15 mouse cellular contexts compared by ENCODE assay signal in genomic region chr15:5693810-5694209, GRCm38 (mm10).
"Had no signal": no experiment of that assay in that cellular context is flagged by ENCODE, and none has a peak within 500 bp of the region (broad histone marks: within the 10 kb centered on the region; RNA-seq: fewer than 3 reads in every experiment).

No protein-coding gene starts in this region.

- H3K9me3 ChIP-seq: neural tube, embryonic 13.5 days; neural tube, embryonic 15.5 days; stomach, embryonic 15.5 days had no signal

- H3K9ac ChIP-seq: neural tube, embryonic 13.5 days; neural tube, embryonic 15.5 days; stomach, embryonic 15.5 days had no signal

- H3K36me3 ChIP-seq: neural tube, embryonic 13.5 days; neural tube, embryonic 15.5 days; stomach, embryonic 15.5 days had no signal

- H3K27me3 ChIP-seq: neural tube, embryonic 13.5 days; neural tube, embryonic 15.5 days; stomach, embryonic 15.5 days had no signal

- H3K4me2 ChIP-seq: neural tube, embryonic 13.5 days; neural tube, embryonic 15.5 days; stomach, embryonic 15.5 days had no signal

- DNase-seq: retina, postnatal 1 day; right cerebral cortex, adult 18-20 months; right cerebral cortex, postnatal 14 days; right cerebral cortex, postnatal 25 days; right cerebral cortex, postnatal 4 days; spleen, adult 18-20 months; thymus, adult 18-20 months; thymus, adult 2 months; thymus, postnatal 25 days; thymus, postnatal 36 days; thymus, postnatal 4 days had no signal

- H3K4me1 ChIP-seq: neural tube, embryonic 13.5 days; neural tube, embryonic 15.5 days; stomach, embryonic 15.5 days had no signal

- H3K27ac ChIP-seq: neural tube, embryonic 13.5 days; neural tube, embryonic 15.5 days; stomach, embryonic 15.5 days; stomach, postnatal 0 days had no signal

- H3K4me3 ChIP-seq: neural tube, embryonic 13.5 days; neural tube, embryonic 15.5 days; stomach, embryonic 15.5 days had no signal
